Mouse (Mus musculus) midbrain, embryonic 12.5 days (tissue): ENCODE measurements at regions not wholly inside any gene's neighbourhood (a gene's known extent, or its start where the extent isn't known, plus 50 kb on each side); places are given as distances from the start of the nearest gene placed in this dataset.

Experiments
- ATAC-seq: fragments of 200-750 bp; cut with Nextera tagmentation; 2 replicates; pipeline ENCODE4 v1.8.0; 2017; ENCODE audit warnings: low read depth, moderate TSS enrichment, moderate library complexity; ENCODE audit not compliant: low FRiP score
- H3K27ac ChIP-seq: fragments of 300-500 bp; sonication (generic); replicated peaks from 2 replicates; pipeline ENCODE4 v1.5.1; 2016; ENCODE audit warnings: mild to moderate bottlenecking
- H3K27me3 ChIP-seq: fragments of 300-500 bp; sonication (generic); 2 replicates; pipeline ENCODE4 v1.6.1; 2016; ENCODE audit warnings: mild to moderate bottlenecking
- H3K36me3 ChIP-seq: fragments of 300-500 bp; sonication (generic); 2 replicates; pipeline ENCODE4 v1.6.1; 2016
- H3K4me1 ChIP-seq: fragments of 300-500 bp; sonication (generic); 2 replicates; pipeline ENCODE4 v1.6.1; 2016
- H3K4me2 ChIP-seq: fragments of 300-500 bp; sonication (generic); replicated peaks from 2 replicates; pipeline ENCODE4 v1.6.1; 2016; ENCODE audit warnings: mild to moderate bottlenecking, moderate library complexity
- H3K4me3 ChIP-seq: fragments of 300-500 bp; sonication (generic); 2 replicates; pipeline ENCODE4 v1.5.1; 2016; ENCODE audit warnings: mild to moderate bottlenecking
- H3K9ac ChIP-seq: fragments of 300-500 bp; sonication (generic); replicated peaks from 2 replicates; pipeline ENCODE4 v1.6.1; 2016; ENCODE audit warnings: mild to moderate bottlenecking, moderate library complexity
- H3K9me3 ChIP-seq: fragments of 300-500 bp; sonication (generic); 2 replicates; pipeline ENCODE4 v1.6.1; 2016; ENCODE audit warnings: mild to moderate bottlenecking
- WGBS: fragments of 180-500 bp; shearing (Covaris S2); methylation state at CpG from one replicate; pipeline ENCODE4 v1.1.7; 2016; 5-methylcytosine and 5-hydroxymethylcytosine counted together

GRCm38 (mm10) chr5:54264867-54265434, 266.7 kb downstream of the Stim2 start:
- no peak overlapping the region for H3K4me2 ChIP-seq
- H3K27ac ChIP-seq, result no peak overlapping the region
- no peaks in the 10 kb centered on the region for H3K36me3 ChIP-seq
- peaks cover 8% of the 10 kb centered on the region; the same call in 1 of the 2 replicates for H3K4me1 ChIP-seq
- 48% methylated on average over 9 of the region's 9 CpGs for WGBS
- no peaks in the 10 kb centered on the region for H3K9me3 ChIP-seq
- no peak overlapping the region for H3K9ac ChIP-seq
- ATAC-seq, result peak; percentile 81; the same call in 1 of the 2 replicates
- no peak overlapping the region for H3K4me3 ChIP-seq
- no peaks in the 10 kb centered on the region for H3K27me3 ChIP-seq

- ATAC-seq, result no peak
- WGBS, result 77% methylated on average over 10 of the region's 10 CpGs
- H3K4me3 ChIP-seq, result no peak overlapping the region
- H3K4me1 ChIP-seq, result peaks cover 8% of the 10 kb centered on the region; the same call in 1 of the 2 replicates
- H3K4me2 ChIP-seq, result no peak overlapping the region
- no peaks in the 10 kb centered on the region for H3K36me3 ChIP-seq
- no peaks in the 10 kb centered on the region for H3K27me3 ChIP-seq
- H3K9me3 ChIP-seq, result no peaks in the 10 kb centered on the region
- no peak overlapping the region for H3K9ac ChIP-seq
- H3K27ac ChIP-seq, result no peak overlapping the region
Measured at GRCm38 (mm10) chr5:54267905-54268590, 269.7 kb downstream of the Stim2 start.

GRCm38 (mm10) chr5:54279357-54279756, 281.1 kb downstream of the Stim2 start:
- no peak for ATAC-seq
- no peaks in the 10 kb centered on the region for H3K4me1 ChIP-seq
- no peak overlapping the region for H3K4me2 ChIP-seq
- no peaks in the 10 kb centered on the region for H3K36me3 ChIP-seq
- H3K27ac ChIP-seq, result no peak overlapping the region
- H3K4me3 ChIP-seq, result no peak overlapping the region
- H3K27me3 ChIP-seq, result no peaks in the 10 kb centered on the region
- 68% methylated on average over 8 of the region's 8 CpGs for WGBS
- no peaks in the 10 kb centered on the region for H3K9me3 ChIP-seq
- H3K9ac ChIP-seq, result no peak overlapping the region

GRCm38 (mm10) chr5:54280670-54281069, 282.4 kb downstream of the Stim2 start:
- no peaks in the 10 kb centered on the region for H3K4me1 ChIP-seq
- 50% methylated on average over 4 of the region's 4 CpGs for WGBS
- no peak overlapping the region for H3K9ac ChIP-seq
- H3K9me3 ChIP-seq, result no peaks in the 10 kb centered on the region
- no peak overlapping the region for H3K4me3 ChIP-seq
- no peaks in the 10 kb centered on the region for H3K36me3 ChIP-seq
- no peak overlapping the region for H3K27ac ChIP-seq
- no peaks in the 10 kb centered on the region for H3K27me3 ChIP-seq
- ATAC-seq, result peak; percentile 49; the same call in 1 of the 2 replicates
- no peak overlapping the region for H3K4me2 ChIP-seq

- no peak overlapping the region for H3K4me2 ChIP-seq
- no peaks in the 10 kb centered on the region for H3K4me1 ChIP-seq
- no peak overlapping the region for H3K9ac ChIP-seq
- WGBS, result 81% methylated on average over 4 of the region's 4 CpGs
- no peaks in the 10 kb centered on the region for H3K36me3 ChIP-seq
- no peaks in the 10 kb centered on the region for H3K27me3 ChIP-seq
- no peak overlapping the region for H3K27ac ChIP-seq
- no peak overlapping the region for H3K4me3 ChIP-seq
- ATAC-seq, result no peak
- H3K9me3 ChIP-seq, result no peaks in the 10 kb centered on the region
Measured at GRCm38 (mm10) chr5:54281121-54281520, 282.8 kb downstream of the Stim2 start.

- ATAC-seq, result no peak
- Histone ChIP-seq H3K27me3 (no peaks in the 10 kb centered on the region), H3K4me3 (no peak overlapping the region)
Measured at GRCm38 (mm10) chr5:54290372-54291080, 292.2 kb downstream of the Stim2 start.

GRCm38 (mm10) chr5:54291940-54292339, 293.6 kb downstream of the Stim2 start:
- Histone ChIP-seq H3K4me1 (no peaks in the 10 kb centered on the region), H3K4me2 (no peak overlapping the region), H3K9me3 (no peaks in the 10 kb centered on the region), H3K4me3 (no peak overlapping the region), H3K9ac (no peak overlapping the region), H3K27ac (no peak overlapping the region), H3K27me3 (no peaks in the 10 kb centered on the region), H3K36me3 (no peaks in the 10 kb centered on the region)
- ATAC-seq, result no peak
- 47% methylated on average over 5 of the region's 5 CpGs for WGBS

More at GRCm38 (mm10) chr5:54290372-54291080, 292.2 kb downstream of the Stim2 start:
- no peaks in the 10 kb centered on the region for H3K4me1 ChIP-seq
- H3K9me3 ChIP-seq, result no peaks in the 10 kb centered on the region
- H3K9ac ChIP-seq, result no peak overlapping the region
- 84% methylated on average over 12 of the region's 12 CpGs for WGBS
- no peak overlapping the region for H3K27ac ChIP-seq
- H3K4me2 ChIP-seq, result no peak overlapping the region
- no peaks in the 10 kb centered on the region for H3K36me3 ChIP-seq

- no peaks in the 10 kb centered on the region for H3K27me3 ChIP-seq
- no peaks in the 10 kb centered on the region for H3K36me3 ChIP-seq
- 87% methylated on average over 8 of the region's 8 CpGs for WGBS
- no peaks in the 10 kb centered on the region for H3K9me3 ChIP-seq
- no peak overlapping the region for H3K27ac ChIP-seq
- no peak overlapping the region for H3K4me2 ChIP-seq
- ATAC-seq, result no peak
- no peak overlapping the region for H3K4me3 ChIP-seq
- no peaks in the 10 kb centered on the region for H3K4me1 ChIP-seq
- H3K9ac ChIP-seq, result no peak overlapping the region
Measured at GRCm38 (mm10) chr5:54313660-54314279, 315.5 kb downstream of the Stim2 start.

GRCm38 (mm10) chr5:54330415-54330814, 332.1 kb downstream of the Stim2 start:
- H3K9ac ChIP-seq, result no peak overlapping the region
- no peak overlapping the region for H3K4me3 ChIP-seq
- H3K36me3 ChIP-seq, result no peaks in the 10 kb centered on the region
- no peak overlapping the region for H3K4me2 ChIP-seq
- H3K27me3 ChIP-seq, result no peaks in the 10 kb centered on the region
- H3K27ac ChIP-seq, result no peak overlapping the region
- no peaks in the 10 kb centered on the region for H3K4me1 ChIP-seq
- ATAC-seq, result no peak
- WGBS, result 73% methylated on average over 2 of the region's 2 CpGs
- no peaks in the 10 kb centered on the region for H3K9me3 ChIP-seq

GRCm38 (mm10) chr5:54342976-54343375, 344.7 kb downstream of the Stim2 start:
- H3K9ac ChIP-seq, result no peak overlapping the region
- ATAC-seq, result no peak
- no peak overlapping the region for H3K4me3 ChIP-seq
- H3K4me2 ChIP-seq, result no peak overlapping the region
- H3K27ac ChIP-seq, result no peak overlapping the region
- H3K36me3 ChIP-seq, result no peaks in the 10 kb centered on the region
- no peaks in the 10 kb centered on the region for H3K9me3 ChIP-seq
- 80% methylated on average over 6 of the region's 6 CpGs for WGBS
- no peaks in the 10 kb centered on the region for H3K4me1 ChIP-seq
- no peaks in the 10 kb centered on the region for H3K27me3 ChIP-seq

GRCm38 (mm10) chr5:54343432-54343831, 345.1 kb downstream of the Stim2 start:
- H3K4me2 ChIP-seq, result no peak overlapping the region
- H3K36me3 ChIP-seq, result no peaks in the 10 kb centered on the region
- H3K27ac ChIP-seq, result no peak overlapping the region
- no peak overlapping the region for H3K9ac ChIP-seq
- 92% methylated on average over 3 of the region's 3 CpGs for WGBS
- H3K9me3 ChIP-seq, result no peaks in the 10 kb centered on the region
- ATAC-seq, result no peak
- H3K4me3 ChIP-seq, result no peak overlapping the region
- H3K27me3 ChIP-seq, result no peaks in the 10 kb centered on the region
- no peaks in the 10 kb centered on the region for H3K4me1 ChIP-seq
